Mouse (Mus musculus) CH12.LX (cell line): Measurements from ENCODE around the gene Morc3.
"Not testable (repeated sequence)": the region's sequence is repeated elsewhere in the genome, so short reads cannot be mapped to it uniquely, and the experiment has no call there.

Experiments
- CTCF ChIP-seq, 2 experiments: IDR thresholded peaks in 1 of 2; conservative IDR thresholded peaks in 1 of 2; 2 replicates each; pipeline ENCODE4 v1.5.1; 2011 to 2012; ENCODE audit warnings: low read depth in 2 of 2, low read length in 2 of 2, improper control_type of control experiment in 1 of 2, inconsistent platforms in 1 of 2, mild to moderate bottlenecking in 1 of 2, moderate library complexity in 1 of 2
- E2F4 ChIP-seq: IDR thresholded peaks from 2 replicates; pipeline ENCODE4 v1.6.1; 2011; ENCODE audit warnings: low read depth, low read length, improper control_type of control experiment; ENCODE audit not compliant: insufficient replicate concordance
- HCFC1 ChIP-seq: IDR thresholded peaks from 2 replicates; pipeline ENCODE4 v1.6.1; 2012; ENCODE audit warnings: low read depth, mild to moderate bottlenecking, inconsistent platforms, low read length, improper control_type of control experiment
- MAFK ChIP-seq: IDR thresholded peaks from 2 replicates; pipeline ENCODE4 v1.6.1; 2011; ENCODE audit warnings: low read length, improper control_type of control experiment; ENCODE audit not compliant: insufficient replicate concordance
- MAX ChIP-seq: IDR thresholded peaks from 2 replicates; pipeline ENCODE4 v1.6.1; 2011; ENCODE audit warnings: low read length, improper control_type of control experiment
- MAZ ChIP-seq: IDR thresholded peaks from 2 replicates; pipeline ENCODE4 v1.6.1; 2012; ENCODE audit warnings: low read depth, mild to moderate bottlenecking, inconsistent platforms, low read length, improper control_type of control experiment, moderate library complexity
- POLR2A ChIP-seq: IDR thresholded peaks from 2 replicates; pipeline ENCODE4 v1.6.1; 2011; ENCODE audit warnings: low read depth, mild to moderate bottlenecking, improper control_type of control experiment, low read length
- RCOR1 ChIP-seq: conservative IDR thresholded peaks from 2 replicates; pipeline ENCODE4 v1.6.1; 2012; ENCODE audit warnings: low read depth, mild to moderate bottlenecking, inconsistent platforms, low read length, improper control_type of control experiment
- TCF12 ChIP-seq: IDR thresholded peaks from 2 replicates; pipeline ENCODE4 v1.6.1; 2014; ENCODE audit warnings: low read depth, mild to moderate bottlenecking, inconsistent platforms, low read length, improper control_type of control experiment
- ZC3H11A ChIP-seq: IDR thresholded peaks from 2 replicates; pipeline ENCODE4 v1.6.1; 2012; ENCODE audit warnings: low read depth, mild to moderate bottlenecking, inconsistent platforms, low read length, improper control_type of control experiment
- ZKSCAN1 ChIP-seq: IDR thresholded peaks from 2 replicates; pipeline ENCODE4 v1.6.1; 2012; ENCODE audit warnings: low read depth, inconsistent platforms, low read length, improper control_type of control experiment, borderline replicate concordance

DNA sequence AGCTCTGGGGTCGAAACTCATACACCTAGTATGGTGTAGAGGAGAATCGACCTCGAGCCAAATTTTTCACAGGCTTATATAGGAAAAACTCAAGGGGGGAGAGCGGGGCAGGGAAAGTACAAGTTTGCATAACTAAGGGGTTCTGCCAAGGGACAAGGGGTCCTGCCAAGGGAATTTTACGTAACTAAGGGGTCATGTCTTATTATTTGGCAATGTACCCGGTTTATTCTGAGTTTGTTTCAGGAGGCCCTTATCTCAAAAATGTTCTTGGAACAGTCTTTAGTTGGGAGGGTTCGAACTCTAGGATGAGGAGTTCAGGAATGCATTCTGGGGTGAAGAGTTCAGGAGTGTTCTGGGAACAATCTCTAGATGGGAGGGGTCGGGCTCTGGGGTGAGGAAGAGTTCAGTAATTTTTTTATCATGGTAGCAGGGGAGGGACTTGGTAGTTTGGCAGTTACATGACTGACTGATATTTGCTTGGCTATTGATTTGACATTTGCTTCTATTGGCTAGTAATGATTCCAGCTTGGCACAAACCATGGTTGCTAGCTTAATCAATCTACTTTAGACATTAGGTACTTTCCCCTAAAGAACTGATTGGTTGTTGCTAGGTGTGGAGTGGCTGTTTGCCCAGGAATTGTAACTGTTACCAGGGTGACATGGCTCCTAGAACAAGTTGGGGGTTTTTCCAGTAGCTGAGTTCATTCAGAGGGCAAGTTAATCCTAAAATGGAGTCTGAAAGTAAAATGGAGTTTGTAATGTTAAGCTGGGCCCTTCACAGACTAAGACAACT is 9.3 kb upstream of the Morc3 start:
- TF ChIP-seq MAZ; CTCF (conservative IDR thresholded peaks at IDR 0.05 in 1 of 2, IDR thresholded peaks at IDR 0.05 in 1 of 2; ENCODE audit: low read depth in 2 of 2, low read length in 2 of 2); TCF12; ZC3H11A; HCFC1; POLR2A; E2F4; MAFK; ZKSCAN1; MAX; RCOR1: not testable (repeated sequence)
